Mouse (Mus musculus) heart, embryonic 14.5 days (tissue): Measurements from ENCODE around the gene Sdk2. TPM values are rescaled to one million over a fixed set of nuclear protein-coding genes. Genes with fewer than 3 reads are reported as not detected.

Source experiments
- ATAC-seq: fragments of 200-750 bp; cut with Nextera tagmentation; 2 replicates; pipeline ENCODE4 v1.8.0; 2017; ENCODE audit warnings: low read depth, moderate TSS enrichment; ENCODE audit not compliant: insufficient number of reproducible peaks, insufficient read depth, low FRiP score
- H3K27ac ChIP-seq, 2 experiments: fragments of 200-500 bp in 1 of 2; fragments of 300-500 bp in 1 of 2; sonication (generic) in 1 of 2; replicated peaks in 1 of 2; 2 replicates each; pipeline ENCODE4 v1.5.1; 2012 to 2014; ENCODE audit warnings: low read depth in 2 of 2, low read length in 2 of 2, control low read depth in 1 of 2, mild to moderate bottlenecking in 1 of 2, mixed read lengths in 1 of 2; ENCODE audit not compliant: control insufficient read depth in 1 of 2, insufficient read depth in 1 of 2
- H3K27me3 ChIP-seq: fragments of 300-500 bp; sonication (generic); 2 replicates; pipeline ENCODE4 v1.6.1; 2014; ENCODE audit warnings: mild to moderate bottlenecking, low read length, control low read depth; ENCODE audit not compliant: control insufficient read depth, insufficient read depth
- H3K36me3 ChIP-seq: fragments of 300-500 bp; sonication (generic); 2 replicates; pipeline ENCODE4 v1.6.1; 2014; ENCODE audit warnings: mild to moderate bottlenecking, control low read depth, low read length, mixed read lengths; ENCODE audit not compliant: control insufficient read depth, insufficient read depth
- H3K4me1 ChIP-seq, 2 experiments: fragments of 200-500 bp in 1 of 2; fragments of 300-500 bp in 1 of 2; sonication (generic) in 1 of 2; 2 replicates each; pipeline ENCODE4 v1.6.1; 2012 to 2014; ENCODE audit warnings: low read length in 2 of 2, control low read depth in 1 of 2, mixed read lengths in 1 of 2; ENCODE audit not compliant: control insufficient read depth in 2 of 2, insufficient read depth in 2 of 2
- H3K4me2 ChIP-seq: fragments of 300-500 bp; sonication (generic); 2 replicates; pipeline ENCODE4 v1.6.1; 2014; ENCODE audit warnings: mild to moderate bottlenecking, low read length
- H3K4me3 ChIP-seq, 2 experiments: fragments of 200-500 bp in 1 of 2; fragments of 300-500 bp in 1 of 2; sonication (generic) in 1 of 2; 2 replicates each; pipeline ENCODE4 v1.5.1; 2012 to 2014; ENCODE audit warnings: low read length in 2 of 2, mild to moderate bottlenecking in 2 of 2, control low read depth in 1 of 2, low read depth in 1 of 2, moderate library complexity in 1 of 2; ENCODE audit not compliant: control insufficient read depth in 1 of 2, insufficient read depth in 1 of 2
- H3K9ac ChIP-seq: fragments of 300-500 bp; sonication (generic); 2 replicates; pipeline ENCODE4 v1.6.1; 2014; ENCODE audit warnings: mild to moderate bottlenecking, low read length
- H3K9me3 ChIP-seq: fragments of 300-500 bp; sonication (generic); 2 replicates; pipeline ENCODE4 v1.6.1; 2016; ENCODE audit warnings: low read length, control low read depth; ENCODE audit not compliant: control insufficient read depth
- WGBS: fragments of 180-500 bp; shearing (Covaris S2); extraction: QIAGEN DNeasy Blood & Tissue Kit; methylation state at CpG from one replicate; pipeline ENCODE4 v1.1.7; 2014; 5-methylcytosine and 5-hydroxymethylcytosine counted together
- polyA plus RNA-seq: library from polyadenylated mRNA; unstranded; fragments of >200 nt; fragmentation: Nextera tagmentation; extraction: Ambion mirVana; gene quantifications from 2 replicates; pipeline ENCODE4 v1.2.1, GENCODE M21; 2014

The Sdk2 gene
- polyA plus RNA-seq, 1 experiment from 2014 or later = 2.4 TPM

DNA sequence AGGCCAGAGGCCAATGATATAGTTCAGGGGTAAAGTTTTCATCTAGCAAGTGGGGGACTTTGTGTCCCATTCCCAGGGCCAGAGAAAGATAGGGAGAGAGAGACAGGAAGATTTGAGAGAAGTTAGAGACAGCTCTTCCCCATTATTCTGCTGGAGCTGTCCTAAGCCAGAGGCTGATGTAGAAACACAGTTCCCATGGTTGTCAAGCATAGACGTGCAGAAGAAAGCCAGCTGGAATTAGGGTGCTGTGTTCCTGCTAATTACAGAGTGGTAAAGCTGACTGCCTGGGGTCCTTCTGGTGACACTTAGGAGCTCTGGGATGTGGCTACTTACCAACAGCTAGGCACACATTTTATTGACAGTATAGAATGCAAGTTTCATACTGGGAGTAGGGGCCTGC, 277.7 kb downstream of the Sdk2 start:
- H3K36me3 ChIP-seq = no peaks in the 10 kb centered on the region
- no peak for ATAC-seq
- H3K9me3 ChIP-seq = no peaks in the 10 kb centered on the region
- H3K4me3 ChIP-seq = no peak overlapping the region
- H3K4me2 ChIP-seq = no peak overlapping the region
- no peaks in the 10 kb centered on the region for H3K27me3 ChIP-seq
- WGBS = 35% methylated on average over 1 of the region's 1 CpGs
- H3K9ac ChIP-seq = no peak overlapping the region
- H3K27ac ChIP-seq = no peak overlapping the region
- peaks cover 25 to 28% of the 10 kb centered on the region in 2 experiments for H3K4me1 ChIP-seq

GRCm38 (mm10) chr11:113788183-113788789, 278.6 kb downstream of the Sdk2 start:
- H3K4me2 ChIP-seq = no peak overlapping the region
- H3K4me1 ChIP-seq = peaks cover 25 to 28% of the 10 kb centered on the region in 2 experiments
- H3K27ac ChIP-seq = peak overlapping the region in 1 of 2 experiments; percentile 33; a peak in 1 of 4 replicates

DNA sequence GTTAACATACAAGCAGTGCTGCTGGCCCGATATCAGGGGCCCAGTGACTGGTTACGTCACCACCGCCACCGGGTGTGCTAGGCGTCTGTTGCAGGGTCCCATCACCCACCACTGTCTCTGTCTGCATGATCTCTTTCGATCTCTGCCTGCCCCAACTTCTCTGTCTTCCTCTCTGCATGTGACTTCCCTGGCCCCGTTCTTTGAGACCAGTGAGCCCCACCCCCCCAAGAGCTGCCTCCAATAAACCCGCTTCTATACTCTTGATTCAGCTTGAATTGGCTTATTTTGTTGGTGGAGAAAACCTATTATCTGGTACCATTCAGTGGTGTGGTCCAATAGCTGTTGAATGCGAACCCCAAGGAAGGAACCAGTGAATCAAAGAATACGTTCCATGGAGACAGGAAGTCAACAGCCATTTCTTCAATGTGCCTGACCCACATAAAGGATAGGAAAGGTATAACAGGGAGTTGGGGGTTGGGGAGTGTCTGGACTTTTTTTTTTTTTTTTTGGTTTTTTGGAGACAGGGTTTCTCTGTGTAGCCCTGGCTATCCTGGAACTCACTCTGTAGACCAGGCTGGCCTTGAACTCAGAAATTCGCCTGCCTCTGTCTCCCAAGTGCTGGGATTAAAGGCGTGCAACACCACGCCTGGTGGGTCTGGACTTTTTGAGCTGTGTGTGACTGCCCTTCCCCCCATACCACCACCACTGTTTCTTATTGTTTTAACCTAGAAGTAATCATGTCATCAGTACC, 279.2 kb downstream of the Sdk2 start:
- Histone ChIP-seq H3K36me3 (no peaks in the 10 kb centered on the region), H3K27ac (no peak overlapping the region), H3K4me3 (no peak overlapping the region), H3K4me2 (no peak overlapping the region), H3K9ac (no peak overlapping the region), H3K9me3 (no peaks in the 10 kb centered on the region), H3K27me3 (no peaks in the 10 kb centered on the region), H3K4me1 (peaks cover 25 to 28% of the 10 kb centered on the region in 2 experiments)
- WGBS = 81% methylated on average over 13 of the region's 13 CpGs
- ATAC-seq = no peak

More at GRCm38 (mm10) chr11:113788183-113788789, 278.6 kb downstream of the Sdk2 start:
- Histone ChIP-seq H3K27me3 (no peaks in the 10 kb centered on the region), H3K36me3 (no peaks in the 10 kb centered on the region), H3K9me3 (no peaks in the 10 kb centered on the region), H3K9ac (no peak overlapping the region), H3K4me3 (no peak overlapping the region)
- ATAC-seq = no peak
- WGBS = 73% methylated on average over 2 of the region's 2 CpGs

DNA sequence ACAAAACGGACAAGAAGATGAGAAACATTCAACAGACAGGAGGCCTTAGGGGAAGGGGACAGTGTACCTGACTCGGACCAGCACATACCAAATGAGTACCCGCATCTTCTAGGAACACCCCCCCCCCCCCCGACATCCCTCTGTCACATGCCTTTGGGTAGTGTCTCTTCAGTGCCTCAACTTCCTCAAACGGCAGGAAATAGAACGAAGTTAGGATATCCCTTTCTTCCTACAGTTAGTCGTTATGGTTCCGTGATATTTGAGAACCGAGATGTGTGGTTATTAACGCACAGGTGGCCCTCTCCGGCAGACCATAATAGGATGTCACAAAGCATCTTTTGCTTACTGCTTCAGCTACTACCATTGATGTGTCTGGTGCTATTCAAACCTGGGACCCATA, 279.8 kb downstream of the Sdk2 start:
- no peak for ATAC-seq
- H3K9ac ChIP-seq = no peak overlapping the region
- no peak overlapping the region for H3K4me3 ChIP-seq
- WGBS = 83% methylated on average over 11 of the region's 11 CpGs
- peaks cover 26 to 31% of the 10 kb centered on the region in 2 experiments for H3K4me1 ChIP-seq
- H3K9me3 ChIP-seq = no peaks in the 10 kb centered on the region
- no peaks in the 10 kb centered on the region for H3K27me3 ChIP-seq
- no peak overlapping the region for H3K4me2 ChIP-seq
- H3K36me3 ChIP-seq = no peaks in the 10 kb centered on the region
- H3K27ac ChIP-seq = no peak overlapping the region

- Histone ChIP-seq H3K9ac (no peak overlapping the region), H3K4me3 (peak overlapping the region in 1 of 2 experiments; percentile 20; a peak in 1 of 4 replicates), H3K9me3 (no peaks in the 10 kb centered on the region), H3K27ac (peak overlapping the region; percentile 62 to 73), H3K27me3 (no peaks in the 10 kb centered on the region), H3K36me3 (no peaks in the 10 kb centered on the region), H3K4me2 (peak overlapping the region; percentile 60), H3K4me1 (peaks cover 26 to 31% of the 10 kb centered on the region in 2 experiments)
- 53% methylated on average over 4 of the region's 4 CpGs for WGBS
- no peak for ATAC-seq
Observed at GRCm38 (mm10) chr11:113786395-113786794, 280.5 kb downstream of the Sdk2 start.

GRCm38 (mm10) chr11:113785406-113786171, 281.3 kb downstream of the Sdk2 start:
- no peaks in the 10 kb centered on the region for H3K36me3 ChIP-seq
- peak overlapping the region; percentile 60 for H3K4me2 ChIP-seq
- peak overlapping the region; percentile 20 to 29; a peak in 3 of 4 replicates for H3K4me3 ChIP-seq
- peak overlapping the region; percentile 62 to 73 for H3K27ac ChIP-seq
- 3% methylated on average over 19 of the region's 19 CpGs for WGBS
- peak overlapping the region; percentile 46 for H3K9ac ChIP-seq
- no peaks in the 10 kb centered on the region for H3K9me3 ChIP-seq
- peak; percentile 69 for ATAC-seq
- no peaks in the 10 kb centered on the region for H3K27me3 ChIP-seq
- H3K4me1 ChIP-seq = peaks cover 26 to 31% of the 10 kb centered on the region in 2 experiments

DNA sequence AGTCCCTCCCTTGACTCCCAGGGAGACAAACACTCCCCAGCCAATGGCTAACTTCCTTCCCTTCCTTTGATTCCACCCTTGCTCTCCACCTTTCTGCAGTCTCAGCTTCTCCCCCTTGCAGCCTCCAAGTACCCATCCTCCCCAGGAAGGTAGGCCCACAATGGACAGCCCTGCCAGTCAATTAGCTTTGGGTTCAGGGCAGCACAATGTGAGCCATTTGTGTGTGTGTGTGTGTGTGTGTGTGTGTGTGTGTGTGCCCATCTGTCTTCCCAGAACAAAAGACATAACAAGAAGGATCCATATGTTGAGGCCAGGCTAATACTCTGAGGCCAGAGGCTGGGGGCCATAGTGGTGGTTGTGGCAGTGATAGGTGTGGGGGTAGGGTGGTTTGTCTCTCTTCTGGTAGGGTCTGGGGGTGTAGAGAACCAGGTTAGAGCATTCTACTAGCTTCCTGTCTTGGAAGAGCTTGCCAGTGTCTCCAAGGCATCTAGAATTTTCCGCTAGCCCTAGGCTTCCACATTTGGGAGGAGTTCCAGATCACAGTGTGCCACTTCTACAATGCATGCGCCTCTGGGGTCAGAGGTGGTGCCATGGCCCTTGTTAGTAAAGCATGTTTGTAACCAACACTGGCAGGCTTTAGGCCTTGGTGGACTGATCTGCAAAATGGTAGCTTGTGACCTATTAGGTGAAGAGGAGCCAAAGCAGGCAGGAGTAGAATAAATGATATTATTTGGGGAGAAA, 282.0 kb downstream of the Sdk2 start:
- H3K4me3 ChIP-seq = peak overlapping the region in 1 of 2 experiments; percentile 20; a peak in 1 of 4 replicates
- peak overlapping the region; percentile 60 for H3K4me2 ChIP-seq
- no peaks in the 10 kb centered on the region for H3K36me3 ChIP-seq
- peak overlapping the region in 1 of 2 experiments; percentile 24; a peak in 2 of 4 replicates for H3K27ac ChIP-seq
- H3K27me3 ChIP-seq = no peaks in the 10 kb centered on the region
- no peaks in the 10 kb centered on the region for H3K9me3 ChIP-seq
- no peak overlapping the region for H3K9ac ChIP-seq
- no peak for ATAC-seq
- 64% methylated on average over 2 of the region's 2 CpGs for WGBS
- peaks cover 26 to 32% of the 10 kb centered on the region in 2 experiments for H3K4me1 ChIP-seq
